Mouse (Mus musculus) lung, embryonic 16.5 days (tissue): ENCODE results near the gene Ctc1. TPM values are rescaled to one million over a fixed set of nuclear protein-coding genes. Genes with fewer than 3 reads are reported as not detected.

Source experiments
- ATAC-seq: fragments of 200-750 bp; cut with Nextera tagmentation; 2 replicates; pipeline ENCODE4 v1.8.0; 2017; ENCODE audit warnings: low read depth, mild to moderate bottlenecking, moderate library complexity
- H3K27ac ChIP-seq: fragments of 300-500 bp; sonication (generic); 2 replicates; pipeline ENCODE4 v1.5.1; 2014; ENCODE audit warnings: mild to moderate bottlenecking, control low read depth, low read length
- H3K27me3 ChIP-seq: fragments of 300-500 bp; sonication (generic); 2 replicates; pipeline ENCODE4 v1.6.1; 2014; ENCODE audit warnings: low read depth, low read length, mixed read lengths; ENCODE audit not compliant: control insufficient read depth, insufficient read depth
- H3K36me3 ChIP-seq: fragments of 300-500 bp; sonication (generic); 2 replicates; pipeline ENCODE4 v1.6.1; 2014; ENCODE audit warnings: low read length; ENCODE audit not compliant: control insufficient read depth, insufficient read depth
- H3K4me1 ChIP-seq: fragments of 300-500 bp; sonication (generic); replicated peaks from 2 replicates; pipeline ENCODE4 v1.6.1; 2014; ENCODE audit warnings: low read length, mixed read lengths; ENCODE audit not compliant: control insufficient read depth, insufficient read depth
- H3K4me2 ChIP-seq: fragments of 300-500 bp; sonication (generic); 2 replicates; pipeline ENCODE4 v1.6.1; 2014; ENCODE audit warnings: low read depth, low read length, control low read depth
- H3K4me3 ChIP-seq: fragments of 300-500 bp; sonication (generic); 2 replicates; pipeline ENCODE4 v1.5.1; 2014; ENCODE audit warnings: mild to moderate bottlenecking, low read length, control low read depth
- H3K9ac ChIP-seq: fragments of 300-500 bp; sonication (generic); 2 replicates; pipeline ENCODE4 v1.6.1; 2014; ENCODE audit warnings: low read length, control low read depth
- H3K9me3 ChIP-seq: fragments of 300-500 bp; sonication (generic); 2 replicates; pipeline ENCODE4 v1.6.1; 2016; ENCODE audit warnings: low read length; ENCODE audit not compliant: control insufficient read depth
- WGBS: fragments of 180-500 bp; shearing (Covaris S2); extraction: QIAGEN DNeasy Blood & Tissue Kit; methylation state at CpG from one replicate; pipeline ENCODE4 v1.1.7; 2014; 5-methylcytosine and 5-hydroxymethylcytosine counted together
- polyA plus RNA-seq: library from polyadenylated mRNA; unstranded; fragments of >200 nt; fragmentation: Nextera tagmentation; extraction: Ambion mirVana; gene quantifications from 2 replicates; pipeline ENCODE4 v1.2.1, GENCODE M21; 2015

Ctc1 gene
- polyA plus RNA-seq, 1 experiment from 2014 or later, result 53.3 TPM

DNA sequence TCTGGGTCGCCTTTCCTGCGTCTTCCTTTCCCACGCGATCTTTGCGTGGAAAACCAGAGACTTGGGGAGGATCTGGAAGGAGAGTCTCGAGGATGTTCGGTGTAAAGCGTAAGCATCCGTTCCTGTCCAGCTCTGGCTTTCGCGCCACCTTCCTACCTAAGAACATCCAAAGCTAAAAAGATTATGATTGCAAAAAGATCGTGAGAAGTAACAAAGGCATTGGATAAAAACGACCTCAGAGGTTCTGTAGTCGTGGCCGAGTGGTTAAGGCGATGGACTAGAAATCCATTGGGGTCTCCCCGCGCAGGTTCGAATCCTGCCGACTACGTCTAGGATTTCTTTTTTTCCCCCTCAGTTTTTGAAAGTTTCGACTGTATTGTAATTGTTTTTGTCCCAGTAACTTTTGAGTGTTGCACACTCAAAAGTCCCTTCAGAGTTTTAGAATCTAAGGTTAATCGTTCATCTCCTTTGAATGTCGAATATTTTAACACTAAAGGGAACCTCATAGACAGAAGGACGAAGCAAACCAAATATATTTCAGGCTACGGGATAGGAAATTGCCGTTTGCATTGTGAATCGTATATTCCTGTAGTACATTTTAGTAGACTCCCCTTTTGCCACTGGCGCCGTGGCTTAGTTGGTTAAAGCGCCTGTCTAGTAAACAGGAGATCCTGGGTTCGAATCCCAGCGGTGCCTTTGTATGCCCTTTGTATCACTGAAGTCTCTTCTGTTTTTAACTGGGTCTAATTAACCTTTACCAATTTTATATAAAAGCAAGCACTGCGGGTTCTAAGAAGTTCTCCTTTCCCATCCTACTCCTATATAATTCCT, 21.7 kb downstream of the Ctc1 start:
- Histone ChIP-seq H3K4me3 (peak overlapping the region; percentile 75), H3K4me1 (peaks cover 20% of the 10 kb centered on the region), H3K9me3 (no peaks in the 10 kb centered on the region), H3K36me3 (peaks cover 24% of the 10 kb centered on the region), H3K27me3 (no peaks in the 10 kb centered on the region), H3K27ac (peak overlapping the region; percentile 83), H3K4me2 (peak overlapping the region; percentile 65), H3K9ac (peak overlapping the region; percentile 78)
- peak; percentile 37 for ATAC-seq
- WGBS, result under 1% methylated on average over 34 of the region's 34 CpGs

DNA sequence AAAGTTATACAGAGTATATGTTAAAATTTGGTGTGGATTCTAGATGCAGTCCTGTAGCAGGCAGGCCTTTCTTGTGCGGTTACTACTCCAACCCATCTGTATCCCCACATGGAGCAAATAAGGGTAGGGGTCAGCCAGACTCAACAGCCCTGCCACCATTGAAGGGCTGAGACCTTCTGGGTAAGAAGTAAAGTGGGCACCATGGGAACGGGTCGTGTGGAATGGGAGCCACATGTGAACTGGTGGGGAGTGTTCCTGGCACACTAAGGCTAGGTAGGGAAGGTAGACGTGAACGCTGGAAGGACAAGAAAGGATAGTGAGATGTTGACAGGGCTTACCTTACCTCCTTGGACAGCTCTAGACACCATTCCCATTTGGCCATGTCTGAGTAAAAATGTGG, 22.5 kb downstream of the Ctc1 start:
- H3K9me3 ChIP-seq, result no peaks in the 10 kb centered on the region
- no peak overlapping the region for H3K9ac ChIP-seq
- no peak overlapping the region for H3K27ac ChIP-seq
- no peak for ATAC-seq
- 75% methylated on average over 5 of the region's 5 CpGs for WGBS
- H3K27me3 ChIP-seq, result no peaks in the 10 kb centered on the region
- no peak overlapping the region for H3K4me3 ChIP-seq
- H3K4me2 ChIP-seq, result no peak overlapping the region
- H3K4me1 ChIP-seq, result peaks cover 20% of the 10 kb centered on the region
- H3K36me3 ChIP-seq, result peaks cover 18% of the 10 kb centered on the region

DNA sequence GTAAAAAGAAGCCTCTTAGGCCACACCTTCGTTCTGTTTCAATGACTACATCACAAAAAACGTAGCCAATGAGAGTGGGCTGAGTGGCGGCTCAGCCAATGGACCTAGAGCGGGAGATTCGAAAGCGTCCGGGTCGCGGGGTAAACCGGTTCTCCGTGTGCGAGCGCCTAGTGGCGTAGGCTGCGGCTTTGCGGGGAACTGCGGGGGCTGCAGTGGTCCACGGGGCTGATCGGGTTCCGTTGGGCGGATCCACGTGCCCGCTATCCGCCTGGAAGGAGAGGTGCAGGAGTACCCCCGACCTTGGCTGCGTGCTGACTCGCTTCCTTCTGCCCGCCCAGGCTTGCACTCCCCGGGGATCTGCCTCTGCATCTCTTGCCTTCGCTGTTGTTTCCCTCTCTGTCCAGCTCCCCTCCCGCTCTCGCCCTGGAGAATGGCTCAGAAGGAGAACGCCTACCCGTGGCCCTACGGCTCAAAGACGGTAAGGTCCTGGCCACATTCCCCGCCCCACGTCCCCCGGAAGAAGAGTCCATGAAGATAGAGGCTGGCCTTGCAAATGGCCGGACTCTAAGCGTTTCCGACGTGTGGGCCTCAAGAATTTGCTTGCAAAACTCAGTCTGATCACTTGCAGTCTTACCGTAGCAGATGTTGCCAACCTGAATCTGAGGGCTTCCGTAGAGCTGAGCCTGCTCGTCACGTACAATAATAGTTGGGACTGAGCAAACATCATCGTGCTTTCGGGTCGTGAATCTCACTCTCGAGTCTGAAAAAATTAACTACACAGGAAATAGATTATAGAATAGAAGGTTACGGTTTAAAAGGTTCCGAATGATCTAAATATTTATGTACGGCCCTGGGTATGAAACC, 30.1 kb downstream of the Ctc1 start, which contains the start of gene Aurkb:
Aurkb (plus strand) TSS at position 117 of the 864 bp plus-strand sequence.
- Histone ChIP-seq H3K4me1 (peaks cover 20% of the 10 kb centered on the region), H3K4me2 (peak within 1 kb of the TSS; percentile 82), H3K4me3 (peak within 1 kb of the TSS; percentile 88), H3K9ac (peak within 1 kb of the TSS; percentile 86), H3K36me3 (peaks cover 11% of the 10 kb centered on the region), H3K27me3 (no peaks in the 10 kb centered on the region), H3K9me3 (no peaks in the 10 kb centered on the region), H3K27ac (peak within 1 kb of the TSS; percentile 95)
- peak; percentile 82 for ATAC-seq
- WGBS, result under 1% methylated on average over 54 of the region's 54 CpGs

DNA sequence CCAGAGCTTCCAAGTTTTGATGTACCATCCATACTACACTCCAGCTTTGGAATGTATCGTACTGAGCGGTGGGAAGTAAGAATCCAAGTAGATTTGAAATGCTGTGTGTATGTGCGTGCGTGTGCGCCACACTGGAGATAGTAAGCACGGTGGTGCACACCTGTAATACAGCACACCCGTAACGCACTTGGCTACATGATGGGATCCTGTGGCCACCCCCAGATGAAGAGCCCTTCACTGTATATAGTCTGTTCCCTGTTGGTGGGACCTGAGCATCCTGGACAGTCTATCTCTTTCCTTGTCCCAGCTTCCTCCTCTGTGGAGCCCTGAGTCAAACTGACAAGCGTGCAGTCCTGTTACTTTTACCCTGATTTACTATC, 30.7 kb downstream of the Ctc1 start:
- H3K9me3 ChIP-seq, result no peaks in the 10 kb centered on the region
- peaks cover 16% of the 10 kb centered on the region for H3K36me3 ChIP-seq
- 1% methylated on average over 9 of the region's 9 CpGs for WGBS
- no peaks in the 10 kb centered on the region for H3K27me3 ChIP-seq
- peak overlapping the region; percentile 82 for H3K4me2 ChIP-seq
- peak overlapping the region; percentile 95 for H3K27ac ChIP-seq
- H3K9ac ChIP-seq, result peak overlapping the region; percentile 86
- peaks cover 20% of the 10 kb centered on the region for H3K4me1 ChIP-seq
- H3K4me3 ChIP-seq, result peak overlapping the region; percentile 88
- no peak for ATAC-seq

DNA sequence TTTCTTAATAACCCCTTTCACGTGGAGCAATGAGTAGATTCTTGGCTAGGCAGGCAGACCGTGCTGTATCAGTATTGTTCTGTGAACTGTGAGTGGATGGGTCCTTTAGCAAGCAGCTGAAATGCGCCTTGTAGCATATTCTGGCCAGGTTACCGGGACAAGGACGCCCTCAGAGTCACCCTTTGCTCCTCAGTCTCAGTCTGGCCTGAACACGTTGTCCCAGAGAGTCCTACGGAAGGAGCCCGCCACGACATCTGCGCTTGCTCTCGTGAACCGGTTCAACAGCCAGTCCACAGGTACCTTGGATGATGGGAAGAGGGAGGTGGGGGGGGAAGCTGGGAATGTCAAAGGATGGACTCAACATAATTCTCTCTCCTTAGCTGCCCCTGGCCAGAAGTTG, 31.9 kb downstream of the Ctc1 start:
- H3K27me3 ChIP-seq, result no peaks in the 10 kb centered on the region
- H3K4me2 ChIP-seq, result peak overlapping the region; percentile 82
- WGBS, result 84% methylated on average over 12 of the region's 12 CpGs
- no peak for ATAC-seq
- no peaks in the 10 kb centered on the region for H3K9me3 ChIP-seq
- H3K36me3 ChIP-seq, result peaks cover 16% of the 10 kb centered on the region
- H3K9ac ChIP-seq, result no peak overlapping the region; the same call in 1 of the 2 replicates
- no peak overlapping the region for H3K27ac ChIP-seq
- peaks cover 20% of the 10 kb centered on the region for H3K4me1 ChIP-seq
- peak overlapping the region; percentile 88 for H3K4me3 ChIP-seq

DNA sequence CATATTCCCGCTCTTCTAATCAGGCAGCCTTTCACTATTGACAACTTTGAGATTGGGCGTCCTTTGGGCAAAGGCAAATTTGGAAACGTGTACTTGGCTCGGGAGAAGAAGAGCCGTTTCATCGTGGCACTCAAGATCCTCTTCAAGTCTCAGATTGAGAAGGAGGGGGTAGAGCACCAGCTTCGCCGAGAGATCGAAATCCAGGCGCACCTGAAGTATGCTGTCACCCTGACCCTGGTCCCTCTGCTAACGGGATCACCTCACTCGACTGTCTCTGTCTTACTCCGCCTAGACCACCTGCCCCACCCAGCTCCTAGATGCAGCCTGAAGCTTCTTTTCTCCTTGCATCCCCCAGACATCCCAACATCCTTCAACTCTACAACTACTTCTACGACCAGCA, 32.4 kb downstream of the Ctc1 start:
- 88% methylated on average over 14 of the region's 14 CpGs for whole genome bisulfite sequencing
- peaks cover 20% of the 10 kb centered on the region for H3K4me1 ChIP-seq
- H3K27ac ChIP-seq, result no peak overlapping the region
- H3K4me2 ChIP-seq, result no peak overlapping the region
- no peaks in the 10 kb centered on the region for H3K9me3 ChIP-seq
- no peaks in the 10 kb centered on the region for H3K27me3 ChIP-seq
- H3K36me3 ChIP-seq, result peaks cover 16% of the 10 kb centered on the region
- no peak for ATAC-seq
- no peak overlapping the region for H3K4me3 ChIP-seq
- H3K9ac ChIP-seq, result no peak overlapping the region

DNA sequence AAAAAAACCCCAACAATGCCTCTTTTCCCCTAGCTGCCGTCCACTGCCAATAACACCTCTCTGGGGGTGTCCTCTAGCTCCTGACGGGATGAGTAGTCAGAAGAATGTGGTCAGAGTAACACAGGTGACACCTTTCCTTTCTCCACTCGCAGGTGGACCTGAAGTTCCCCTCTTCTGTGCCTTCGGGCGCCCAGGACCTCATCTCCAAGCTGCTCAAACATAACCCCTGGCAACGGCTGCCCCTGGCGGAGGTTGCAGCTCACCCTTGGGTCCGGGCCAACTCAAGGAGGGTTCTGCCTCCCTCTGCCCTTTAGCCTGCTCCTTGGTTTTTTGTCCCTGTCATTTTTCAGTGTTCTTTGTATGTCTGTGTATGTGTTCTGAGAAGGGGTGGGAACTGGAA, 35.0 kb downstream of the Ctc1 start:
- no peaks in the 10 kb centered on the region for H3K9me3 ChIP-seq
- ATAC-seq, result no peak
- peaks cover 16% of the 10 kb centered on the region for H3K36me3 ChIP-seq
- H3K9ac ChIP-seq, result no peak overlapping the region
- no peak overlapping the region for H3K27ac ChIP-seq
- peaks cover 18% of the 10 kb centered on the region for H3K4me1 ChIP-seq
- 77% methylated on average over 8 of the region's 8 CpGs for WGBS
- no peak overlapping the region for H3K4me2 ChIP-seq
- no peaks in the 10 kb centered on the region for H3K27me3 ChIP-seq
- no peak overlapping the region for H3K4me3 ChIP-seq

DNA sequence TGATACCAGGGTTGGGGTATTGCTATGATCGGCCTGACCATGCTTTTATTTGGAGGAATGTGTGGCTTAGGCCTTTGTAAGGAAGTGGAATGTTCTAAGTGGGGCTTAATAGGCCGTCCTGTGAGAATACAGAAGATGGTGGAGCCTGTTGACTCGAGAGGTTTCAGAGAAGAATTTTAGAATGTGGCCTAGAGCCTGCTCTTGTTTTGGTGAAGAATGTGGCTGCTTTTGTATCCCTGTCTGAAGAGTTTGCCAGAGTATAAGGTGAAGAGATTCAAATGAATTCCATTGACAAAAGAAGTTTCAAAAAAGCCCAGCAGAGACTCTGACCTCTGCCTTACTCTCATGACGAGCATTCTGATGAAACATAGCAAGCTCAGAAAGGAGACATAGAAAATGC, 36.1 kb downstream of the Ctc1 start:
- no peak for ATAC-seq
- no peak overlapping the region for H3K4me3 ChIP-seq
- no peak overlapping the region for H3K27ac ChIP-seq
- WGBS, result 61% methylated on average over 4 of the region's 4 CpGs
- peaks cover 16% of the 10 kb centered on the region for H3K36me3 ChIP-seq
- H3K4me2 ChIP-seq, result no peak overlapping the region
- no peaks in the 10 kb centered on the region for H3K27me3 ChIP-seq
- peaks cover 13% of the 10 kb centered on the region for H3K4me1 ChIP-seq
- H3K9me3 ChIP-seq, result no peaks in the 10 kb centered on the region
- no peak overlapping the region for H3K9ac ChIP-seq

DNA sequence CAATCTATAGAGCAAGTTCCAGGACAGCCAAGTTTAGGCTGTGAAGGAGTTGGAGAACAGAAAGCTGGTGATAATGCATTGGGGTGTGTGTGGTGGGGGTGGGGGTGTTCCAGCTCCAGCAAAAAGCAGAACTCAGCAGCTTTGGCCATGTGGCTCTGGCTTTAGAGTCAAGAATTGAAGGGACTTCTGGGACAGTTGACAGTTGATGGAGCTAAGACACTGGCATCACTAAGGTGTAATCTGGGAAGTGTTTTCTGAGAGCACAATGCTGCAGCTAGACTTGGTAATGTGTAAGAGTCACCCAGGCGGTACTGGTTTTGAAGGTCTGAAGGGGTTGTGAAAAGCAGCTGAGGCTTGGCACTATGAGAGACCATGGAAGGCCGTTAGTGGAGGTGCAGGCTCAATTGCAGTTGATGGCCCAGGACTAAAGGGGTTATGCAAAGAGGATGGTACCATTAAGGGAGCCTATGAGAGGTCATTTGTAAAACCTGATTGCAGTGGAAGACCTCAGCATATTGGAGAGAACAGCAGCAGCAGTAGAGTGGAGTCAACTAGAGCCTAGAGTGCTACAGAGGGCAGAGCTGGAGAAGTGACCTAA, 37.2 kb downstream of the Ctc1 start:
- no peaks in the 10 kb centered on the region for H3K27me3 ChIP-seq
- ATAC-seq, result no peak
- H3K36me3 ChIP-seq, result peaks cover 16% of the 10 kb centered on the region
- 81% methylated on average over 2 of the region's 2 CpGs for WGBS
- H3K27ac ChIP-seq, result no peak overlapping the region
- H3K9ac ChIP-seq, result no peak overlapping the region
- no peak overlapping the region for H3K4me3 ChIP-seq
- no peaks in the 10 kb centered on the region for H3K9me3 ChIP-seq
- H3K4me2 ChIP-seq, result no peak overlapping the region
- peaks cover 4% of the 10 kb centered on the region; the same call in 1 of the 2 replicates for H3K4me1 ChIP-seq
